Mouse (Mus musculus) lung, embryonic 14.5 days (tissue): ENCODE results near the gene Bcas3. TPM values are rescaled to one million over a fixed set of nuclear protein-coding genes. Genes with fewer than 3 reads are reported as not detected.
A peak's percentile ranks its signal among the peaks of the same experiment; 100 is the strongest.

Source experiments
- ATAC-seq: fragments of 200-750 bp; cut with Nextera tagmentation; 2 replicates; pipeline ENCODE4 v1.8.0; 2017; ENCODE audit warnings: mild to moderate bottlenecking, moderate TSS enrichment, moderate library complexity; ENCODE audit not compliant: insufficient read depth
- DNase-seq: peaks from one replicate; pipeline ENCODE4 v3.0.0-alpha.2; 2015
- H3K27ac ChIP-seq: fragments of 300-500 bp; sonication (generic); 2 replicates; pipeline ENCODE4 v1.5.1; 2014; ENCODE audit warnings: low read depth, mild to moderate bottlenecking, moderate library complexity
- H3K27me3 ChIP-seq: fragments of 300-500 bp; sonication (generic); 2 replicates; pipeline ENCODE4 v1.6.1; 2014; ENCODE audit warnings: low read length, control low read depth; ENCODE audit not compliant: insufficient read depth
- H3K36me3 ChIP-seq: fragments of 300-500 bp; sonication (generic); 2 replicates; pipeline ENCODE4 v1.6.1; 2014; ENCODE audit warnings: control low read depth; ENCODE audit not compliant: insufficient read depth
- H3K4me1 ChIP-seq: fragments of 300-500 bp; sonication (generic); 2 replicates; pipeline ENCODE4 v1.6.1; 2014; ENCODE audit warnings: antibody characterized with exemption, control low read depth; ENCODE audit not compliant: insufficient read depth
- H3K4me2 ChIP-seq: fragments of 300-500 bp; sonication (generic); 2 replicates; pipeline ENCODE4 v1.6.1; 2014; ENCODE audit warnings: mild to moderate bottlenecking
- H3K4me3 ChIP-seq: fragments of 300-500 bp; sonication (generic); 2 replicates; pipeline ENCODE4 v1.5.1; 2014; ENCODE audit warnings: low read depth, low read length
- H3K9ac ChIP-seq: fragments of 300-500 bp; sonication (generic); 2 replicates; pipeline ENCODE4 v1.6.1; 2014
- H3K9me3 ChIP-seq: fragments of 300-500 bp; sonication (generic); 2 replicates; pipeline ENCODE4 v1.6.1; 2016; ENCODE audit warnings: low read depth, low read length, control low read depth
- CTCF ChIP-seq: IDR thresholded peaks from 2 replicates; pipeline ENCODE4 v1.5.1; 2016; ENCODE audit warnings: antibody characterized with exemption, low read depth
- WGBS: fragments of 180-500 bp; shearing (Covaris S2); extraction: QIAGEN DNeasy Blood & Tissue Kit; methylation state at CpG from one replicate; pipeline ENCODE4 v1.1.7; 2014; 5-methylcytosine and 5-hydroxymethylcytosine counted together
- polyA plus RNA-seq: library from polyadenylated mRNA; unstranded; fragments of >200 nt; fragmentation: Nextera tagmentation; extraction: Ambion mirVana; gene quantifications from 2 replicates; pipeline ENCODE4 v1.2.1, GENCODE M21; 2014

Gene Bcas3
- polyA plus RNA-seq, 1 experiment from 2014 or later: 35.0 TPM

DNA sequence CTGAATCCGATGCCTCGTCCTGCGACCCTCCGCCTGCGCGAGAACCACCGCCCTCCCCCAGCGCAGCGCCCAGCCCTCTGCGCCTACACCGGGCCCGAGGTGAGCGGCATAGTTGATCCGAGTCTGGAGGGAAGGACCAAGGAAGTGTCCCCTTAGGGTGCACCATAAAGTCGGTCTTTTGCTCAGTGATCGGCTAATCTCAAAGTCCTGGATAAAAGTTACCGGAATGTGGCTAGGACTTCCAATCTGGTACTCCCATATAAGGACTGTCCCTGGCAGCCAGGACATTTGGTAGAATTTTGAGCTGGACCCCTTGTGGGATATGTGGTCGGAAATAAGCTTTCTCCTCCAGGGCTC is 484.3 kb downstream of the Bcas3 start:
- ATAC-seq: no peak
- H3K27ac ChIP-seq: peak overlapping the region; percentile 99
- no peaks in the 10 kb centered on the region for H3K9me3 ChIP-seq
- H3K4me3 ChIP-seq: peak overlapping the region; percentile 80
- peak overlapping the region; percentile 99 for H3K9ac ChIP-seq
- H3K4me1 ChIP-seq: peaks cover 4% of the 10 kb centered on the region; the same call in 1 of the 2 replicates
- H3K27me3 ChIP-seq: peaks cover 70% of the 10 kb centered on the region
- no peak for TF ChIP-seq CTCF
- WGBS: 5% methylated on average over 18 of the region's 18 CpGs
- H3K4me2 ChIP-seq: peak overlapping the region; percentile 93
- DNase-seq: no peak
- peaks cover 85% of the 10 kb centered on the region for H3K36me3 ChIP-seq

DNA sequence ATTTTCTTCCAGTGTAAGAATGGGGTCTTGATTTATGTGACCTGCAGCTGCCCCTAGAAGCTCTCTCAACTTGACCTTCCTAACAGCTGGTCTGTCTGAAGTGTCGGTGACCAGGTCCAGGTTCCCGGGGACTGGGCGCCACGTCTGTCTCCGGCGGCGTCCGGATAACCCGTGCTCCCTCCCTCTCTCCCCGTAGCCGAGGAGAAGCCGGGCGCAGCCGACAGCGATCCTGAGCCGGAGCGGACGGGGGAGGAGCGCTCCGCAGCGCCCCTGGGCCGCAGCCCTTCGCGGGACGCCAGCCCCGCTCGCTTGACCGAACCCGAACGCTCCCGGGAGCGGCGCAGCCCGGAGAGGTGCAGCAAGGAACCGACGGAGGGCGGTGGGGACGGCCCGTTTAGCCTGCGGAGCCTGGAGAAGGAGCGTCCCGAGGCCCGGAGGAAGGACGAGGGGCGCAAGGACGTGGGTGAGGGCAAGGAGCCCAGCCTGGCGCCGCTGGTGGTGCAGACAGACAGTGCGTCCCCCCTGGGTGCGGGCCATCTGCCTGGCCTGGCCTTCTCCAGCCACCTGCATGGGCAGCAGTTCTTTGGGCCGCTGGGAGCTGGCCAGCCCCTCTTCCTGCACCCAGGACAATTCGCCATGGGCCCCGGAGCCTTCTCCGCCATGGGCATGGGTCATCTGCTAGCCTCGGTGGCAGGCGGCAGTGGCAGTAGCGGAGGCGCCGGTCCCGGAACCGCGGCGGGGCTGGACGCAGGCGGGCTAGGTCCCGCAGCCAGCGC is 484.9 kb downstream of the Bcas3 start:
- Histone ChIP-seq H3K9ac (peak overlapping the region; percentile 99), H3K4me1 (peaks cover 4% of the 10 kb centered on the region; the same call in 1 of the 2 replicates), H3K9me3 (no peaks in the 10 kb centered on the region), H3K27ac (peak overlapping the region; percentile 99), H3K27me3 (peaks cover 70% of the 10 kb centered on the region), H3K4me2 (peak overlapping the region; percentile 93), H3K36me3 (peaks cover 91% of the 10 kb centered on the region), H3K4me3 (peak overlapping the region; percentile 80)
- 1% methylated on average over 66 of the region's 67 CpGs for WGBS
- no peak for ATAC-seq
- peak; percentile 69 for DNase-seq
- TF ChIP-seq CTCF: no peak

DNA sequence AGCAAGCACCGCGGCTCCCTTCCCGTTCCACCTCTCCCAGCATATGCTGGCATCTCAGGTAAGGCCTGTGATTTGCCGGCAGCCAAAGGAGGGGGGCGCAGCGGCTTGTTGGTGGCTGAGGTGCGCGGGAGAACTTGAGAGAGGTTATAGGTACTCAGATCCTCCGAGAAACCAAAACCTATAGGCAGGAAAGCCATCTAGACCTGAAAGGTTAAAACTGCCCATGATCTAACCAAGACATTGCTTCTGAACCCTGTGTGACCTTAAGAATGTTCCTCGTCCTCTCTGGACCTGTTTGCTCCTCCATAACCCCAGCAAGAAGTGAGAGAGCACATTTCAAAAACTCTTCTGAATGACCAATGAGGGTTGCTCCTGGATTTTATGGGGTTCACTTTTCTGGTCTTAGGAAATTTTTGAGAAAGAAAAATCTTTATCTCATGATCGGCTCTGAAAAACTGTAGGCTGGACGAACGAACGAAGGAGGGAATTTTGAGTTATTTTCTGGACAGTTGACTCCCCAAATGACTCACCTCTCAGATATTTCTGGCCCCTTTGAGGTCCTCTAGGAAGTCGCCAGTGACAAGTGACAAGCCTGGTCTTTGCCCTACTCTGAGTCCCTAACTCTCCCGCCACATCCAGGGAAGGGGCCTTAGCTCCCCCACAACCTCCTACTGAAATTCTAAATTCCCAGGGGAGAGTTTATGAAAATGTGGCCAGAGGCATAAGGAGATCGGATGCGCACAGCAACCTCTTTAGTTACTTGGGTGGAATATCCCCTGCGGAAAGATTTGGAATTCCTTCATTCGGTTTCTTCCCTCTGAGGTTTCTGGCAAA is 485.7 kb downstream of the Bcas3 start:
- no peak for TF ChIP-seq CTCF
- H3K27me3 ChIP-seq: peaks cover 68% of the 10 kb centered on the region
- H3K4me2 ChIP-seq: peak overlapping the region; percentile 93
- no peaks in the 10 kb centered on the region for H3K9me3 ChIP-seq
- peaks cover 95% of the 10 kb centered on the region for H3K36me3 ChIP-seq
- H3K9ac ChIP-seq: peak overlapping the region; percentile 99
- H3K4me3 ChIP-seq: peak overlapping the region; percentile 80
- H3K27ac ChIP-seq: peak overlapping the region; percentile 99
- ATAC-seq: no peak
- H3K4me1 ChIP-seq: peaks cover 6% of the 10 kb centered on the region; the same call in 1 of the 2 replicates
- 10% methylated on average over 20 of the region's 20 CpGs for WGBS
- peak; percentile 61 for DNase-seq

DNA sequence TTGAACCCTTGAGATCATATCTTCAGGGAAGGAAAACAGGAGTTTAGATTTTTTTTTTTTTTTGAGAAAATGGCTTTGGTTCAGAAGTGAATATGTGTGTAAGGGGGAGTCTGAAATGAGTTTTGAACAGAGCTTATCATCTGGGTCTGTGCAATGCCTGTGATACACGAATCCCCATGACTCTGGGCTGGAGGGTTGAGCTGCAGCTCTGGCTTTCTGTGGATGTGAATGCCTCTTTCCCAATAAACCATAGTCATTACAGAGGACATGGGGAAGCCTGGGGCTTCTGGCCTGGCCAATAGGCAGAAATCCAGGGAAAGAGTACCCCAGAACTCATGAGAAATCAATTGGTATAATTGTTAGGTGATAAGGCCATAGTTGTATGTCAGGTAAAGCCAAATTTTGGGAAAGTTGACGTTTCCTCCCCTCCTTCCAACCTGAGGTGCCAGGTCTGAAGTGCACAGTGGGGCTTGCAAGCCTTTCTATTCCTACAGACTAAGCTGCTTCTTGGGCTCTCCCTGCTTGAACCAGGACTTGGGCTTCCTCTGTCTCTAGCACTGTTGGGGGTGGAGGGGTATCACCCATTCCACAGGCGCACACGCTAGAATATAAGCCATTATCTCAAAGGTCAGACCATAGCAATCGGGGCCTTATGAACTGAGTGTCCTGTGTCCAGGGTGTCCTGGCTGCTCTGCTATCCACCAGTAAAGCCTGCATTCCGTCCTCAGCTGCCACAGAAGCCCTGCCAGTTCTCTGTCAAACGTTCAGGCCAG is 486.5 kb downstream of the Bcas3 start:
- H3K4me1 ChIP-seq: peaks cover 6% of the 10 kb centered on the region; the same call in 1 of the 2 replicates
- whole genome bisulfite sequencing: 20% methylated on average over 7 of the region's 7 CpGs

DNA sequence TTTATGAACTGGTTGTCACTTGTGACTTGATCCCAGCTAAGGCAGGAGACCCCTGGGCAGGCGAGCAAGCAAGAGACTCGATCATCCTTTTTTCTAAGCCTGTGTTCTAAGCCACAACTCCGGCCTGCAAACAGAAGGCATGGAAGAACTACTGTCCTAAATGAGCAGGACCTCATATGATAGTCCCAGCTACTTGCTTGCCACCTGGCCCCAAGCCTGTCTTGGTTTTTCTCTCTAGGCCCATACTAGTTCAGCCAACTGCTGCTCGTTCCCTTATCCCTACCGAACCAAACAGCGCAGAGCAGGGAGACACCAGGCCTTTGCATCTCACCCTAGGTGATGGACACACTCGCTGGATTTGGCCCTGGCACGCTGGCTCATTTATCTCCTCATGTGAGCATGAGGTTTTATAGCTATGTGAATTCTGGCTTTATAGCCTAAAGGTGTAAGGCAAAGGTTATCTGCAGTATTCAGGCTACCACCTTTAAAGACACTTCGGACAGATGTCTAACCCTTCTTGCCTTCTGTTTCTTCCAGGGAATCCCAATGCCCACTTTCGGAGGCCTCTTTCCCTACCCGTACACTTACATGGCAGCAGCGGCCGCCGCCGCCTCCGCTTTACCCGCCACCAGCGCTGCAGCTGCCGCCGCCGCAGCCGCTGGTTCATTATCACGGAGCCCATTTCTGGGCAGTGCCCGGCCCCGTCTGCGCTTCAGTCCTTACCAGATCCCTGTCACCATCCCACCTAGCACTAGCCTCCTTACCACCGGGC is 487.2 kb downstream of the Bcas3 start:
- Histone ChIP-seq H3K27ac (peak overlapping the region; percentile 99), H3K27me3 (peaks cover 57% of the 10 kb centered on the region), H3K4me2 (peak overlapping the region; percentile 93), H3K4me1 (peaks cover 11% of the 10 kb centered on the region; the same call in 1 of the 2 replicates), H3K4me3 (peak overlapping the region; percentile 80), H3K36me3 (peaks cover 80% of the 10 kb centered on the region), H3K9ac (peak overlapping the region; percentile 99), H3K9me3 (no peaks in the 10 kb centered on the region)
- ATAC-seq: no peak
- TF ChIP-seq CTCF: no peak
- WGBS: 15% methylated on average over 27 of the region's 27 CpGs
- DNase-seq: peak; percentile 62

More for the DNA sequence above, 486.5 kb downstream of the Bcas3 start:
- peaks cover 64% of the 10 kb centered on the region for H3K27me3 ChIP-seq
- peak overlapping the region; percentile 99 for H3K27ac ChIP-seq
- H3K9me3 ChIP-seq: no peaks in the 10 kb centered on the region
- peak; percentile 52 for DNase-seq
- no peak for TF ChIP-seq CTCF
- H3K4me2 ChIP-seq: peak overlapping the region; percentile 93
- peaks cover 88% of the 10 kb centered on the region for H3K36me3 ChIP-seq
- ATAC-seq: no peak
- H3K4me3 ChIP-seq: peak overlapping the region; percentile 80
- peak overlapping the region; percentile 99 for H3K9ac ChIP-seq

DNA sequence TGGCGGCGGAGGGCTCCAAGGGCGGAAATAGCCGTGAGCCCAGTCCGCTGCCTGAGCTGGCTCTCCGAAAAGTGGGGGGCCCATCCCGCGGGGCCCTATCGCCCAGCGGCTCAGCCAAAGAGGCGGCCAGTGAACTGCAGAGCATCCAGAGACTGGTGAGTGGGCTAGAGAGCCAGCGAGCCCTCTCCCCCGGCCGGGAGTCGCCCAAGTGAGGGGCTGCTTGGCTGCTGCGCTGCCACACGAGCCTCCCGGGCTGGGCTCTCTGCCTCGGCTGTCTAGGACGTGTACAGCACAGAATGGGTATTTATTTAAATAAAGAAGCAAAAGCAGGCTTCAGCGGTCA is 487.8 kb downstream of the Bcas3 start:
- Histone ChIP-seq H3K9me3 (no peaks in the 10 kb centered on the region), H3K4me1 (peaks cover 11% of the 10 kb centered on the region; the same call in 1 of the 2 replicates), H3K4me2 (peak overlapping the region; percentile 93), H3K36me3 (peaks cover 75% of the 10 kb centered on the region), H3K27ac (peak overlapping the region; percentile 99), H3K27me3 (peaks cover 51% of the 10 kb centered on the region), H3K9ac (peak overlapping the region; percentile 99), H3K4me3 (peak overlapping the region; percentile 80)
- 5% methylated on average over 21 of the region's 21 CpGs for whole genome bisulfite sequencing
- no peak for TF ChIP-seq CTCF
- DNase-seq (peak; percentile 47), ATAC-seq (no peak)
